Mouse (Mus musculus): ENCODE data around the gene BC049762.
A peak's percentile ranks its signal among the peaks of the same experiment; 100 is the strongest.

BC049762 gene

DNA sequence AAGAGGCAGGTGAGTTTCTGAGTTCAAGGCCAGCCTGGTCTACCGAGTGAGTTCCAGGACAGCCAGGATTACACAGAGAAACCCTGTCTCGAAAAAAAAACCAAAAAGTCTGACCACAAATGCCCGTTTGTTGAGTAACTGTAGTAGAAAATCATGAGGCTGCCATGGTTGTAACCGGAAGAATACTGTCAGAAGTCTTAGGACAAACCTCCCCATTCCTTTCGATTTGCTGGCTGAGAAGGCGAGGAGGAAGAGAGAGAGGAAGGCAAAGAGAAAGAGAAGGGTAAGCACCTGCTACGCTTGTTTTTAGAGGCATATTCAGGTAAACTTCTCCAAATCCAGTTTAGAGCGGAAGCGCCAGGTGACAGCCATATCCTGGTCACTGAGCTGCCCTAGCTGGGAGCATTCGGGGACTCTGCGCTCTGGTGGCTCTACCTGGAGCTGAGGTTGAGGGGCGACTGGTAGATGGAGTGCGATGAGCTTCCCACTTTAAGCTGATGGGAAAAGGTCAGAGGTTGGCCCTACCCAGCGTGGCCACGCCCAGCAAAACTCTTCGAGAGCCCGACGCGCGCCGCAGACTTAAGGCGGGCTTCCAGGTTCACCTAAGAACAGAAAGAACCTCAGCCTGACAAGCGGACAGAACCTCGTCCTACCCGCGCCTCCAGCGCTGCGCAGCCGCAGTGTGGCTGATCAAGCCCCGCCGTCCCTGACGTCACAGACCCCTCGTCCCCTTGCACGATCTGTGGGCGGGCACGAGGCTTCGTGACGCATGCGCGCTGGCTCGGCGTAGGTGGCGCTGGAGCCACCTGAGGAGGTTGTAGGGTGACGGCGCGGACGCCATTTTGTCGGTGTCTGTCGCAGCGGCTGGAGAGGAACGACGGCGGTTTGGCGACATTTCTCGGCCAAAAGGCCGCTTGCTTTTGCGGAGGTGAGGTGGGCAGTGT lies at the start of gene BC049762:
Gene BC049762 (minus strand): TSS at position 705 of the 944 bp plus-strand sequence.
- DNase-seq: peak; percentile 99

DNA sequence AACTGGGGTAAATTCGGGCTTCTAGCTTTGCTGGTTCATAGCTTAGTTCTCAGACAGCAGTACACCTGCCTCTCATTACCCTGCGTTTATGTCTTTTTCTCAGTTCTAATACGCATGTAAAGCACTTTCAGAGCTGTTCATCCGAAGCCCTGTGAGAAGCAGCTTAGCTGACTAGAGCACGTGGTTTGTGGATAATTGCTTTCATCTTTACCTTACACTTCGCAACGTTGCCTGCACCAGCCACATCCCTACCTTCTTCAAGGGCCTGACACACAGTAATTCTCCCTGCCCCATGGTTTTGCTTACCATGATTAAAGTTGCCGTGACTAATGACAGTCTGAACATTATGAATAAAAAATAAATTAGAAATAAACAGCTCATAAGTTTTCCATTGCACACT lies 49.0 kb upstream of the BC049762 start:
- DNase-seq: no peak

DNA sequence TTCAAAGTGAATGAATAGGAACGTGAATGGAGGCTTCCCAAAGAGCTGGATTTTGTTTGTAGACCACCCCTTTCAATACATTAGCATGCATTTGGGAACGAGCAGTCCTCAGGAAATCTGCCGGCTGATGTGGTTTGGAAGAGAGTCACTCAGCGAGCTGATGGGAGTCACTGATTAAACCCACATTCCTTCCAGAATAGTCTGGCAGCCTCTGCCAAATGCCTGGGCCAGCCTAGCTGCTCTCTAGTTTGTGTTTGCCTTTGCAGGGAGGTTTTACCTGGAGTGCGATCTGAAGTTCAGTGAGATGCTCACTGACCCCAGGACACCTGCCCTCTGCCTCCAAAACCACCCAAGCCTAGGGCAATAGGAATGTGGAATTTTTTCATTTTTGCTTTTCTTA lies 45.5 kb upstream of the BC049762 start:
- DNase-seq: no peak

DNA sequence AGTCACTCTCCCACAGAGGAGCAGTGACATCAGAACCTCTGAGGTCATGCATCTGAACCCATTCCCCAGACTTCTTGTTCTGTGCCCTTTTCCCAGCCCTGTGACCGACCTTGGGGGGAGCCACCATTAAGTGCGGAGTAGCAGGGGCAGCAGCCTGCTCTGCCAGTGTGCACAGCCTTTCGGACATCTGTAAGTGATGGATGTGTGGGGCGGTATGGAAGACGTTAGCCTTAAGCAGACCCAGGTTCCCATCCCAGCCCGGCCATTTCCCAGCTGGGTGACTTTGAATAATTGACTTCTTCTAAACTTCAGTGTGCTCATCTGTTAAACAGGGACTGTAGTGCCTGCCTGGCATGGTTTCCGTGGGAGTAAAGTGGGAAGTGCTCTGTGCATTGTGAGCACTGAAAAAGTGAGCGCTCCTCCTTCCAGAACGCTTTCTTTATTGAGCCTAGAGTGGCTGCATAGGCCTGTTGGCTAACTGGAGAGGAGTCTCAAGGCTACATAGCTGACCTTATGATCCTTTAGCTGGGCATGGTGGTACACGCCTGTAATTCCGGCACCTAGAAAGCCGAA lies 41.2 kb upstream of the BC049762 start:
- DNase-seq: no peak

DNA sequence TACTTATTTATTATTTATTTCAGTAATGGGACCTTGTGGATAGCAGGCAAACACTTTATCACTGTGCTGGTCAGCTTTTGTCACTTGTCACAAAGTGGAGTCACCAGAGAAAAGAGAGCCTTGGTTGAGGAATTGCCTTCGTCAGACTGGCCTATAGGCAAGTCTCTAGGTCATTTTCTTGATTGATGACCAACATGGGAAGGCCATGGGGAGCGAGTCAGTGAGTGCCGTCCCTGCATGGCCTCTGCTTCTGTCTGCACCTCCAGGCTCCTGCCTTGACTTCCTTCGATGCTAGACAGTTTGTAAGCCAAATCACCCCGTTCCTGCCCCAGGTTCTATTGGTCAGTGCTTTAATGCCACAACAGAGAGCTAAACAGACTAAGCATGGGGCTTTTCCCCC lies 39.5 kb upstream of the BC049762 start:
- no peak for DNase-seq

DNA sequence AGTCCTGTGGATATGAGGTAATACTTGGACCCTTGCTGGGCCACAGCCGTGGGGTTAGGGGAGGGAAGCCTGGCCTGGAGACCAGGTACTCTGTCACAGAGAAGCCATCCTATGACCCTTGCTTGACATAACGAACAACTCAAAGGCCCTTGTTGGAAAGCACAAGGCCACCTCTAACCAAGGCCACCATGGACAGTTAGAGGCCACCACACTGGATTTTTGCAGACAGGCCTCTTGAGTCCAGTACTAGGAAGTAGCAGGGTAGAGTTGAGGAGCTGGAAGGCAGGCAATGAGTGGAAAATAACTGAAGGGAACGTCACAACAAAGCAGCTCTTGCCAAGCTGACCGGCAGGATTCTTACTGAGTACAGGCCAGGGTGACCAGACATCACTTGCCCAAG lies 35.8 kb upstream of the BC049762 start:
- no peak for DNase-seq

DNA sequence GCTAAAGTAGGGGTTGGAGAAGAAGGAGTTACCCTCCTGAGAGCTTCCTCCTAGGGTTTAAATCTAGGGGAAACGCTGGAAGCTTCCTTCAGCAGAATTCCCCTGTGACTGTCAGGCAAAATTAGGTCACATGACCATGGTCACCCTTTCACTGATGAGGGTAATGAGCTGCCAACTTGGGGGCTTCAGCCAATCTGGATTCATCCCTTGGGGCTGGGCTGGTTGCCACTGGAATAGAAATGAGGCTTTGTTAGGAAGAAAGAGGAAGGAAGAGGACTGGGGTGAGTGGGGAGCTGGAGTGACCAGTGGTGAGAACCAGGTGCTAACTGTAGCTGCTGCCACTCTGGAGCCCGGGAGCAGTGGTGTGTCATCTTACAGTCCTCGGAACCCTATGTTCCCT lies 32.9 kb upstream of the BC049762 start:
- DNase-seq: no peak

DNA sequence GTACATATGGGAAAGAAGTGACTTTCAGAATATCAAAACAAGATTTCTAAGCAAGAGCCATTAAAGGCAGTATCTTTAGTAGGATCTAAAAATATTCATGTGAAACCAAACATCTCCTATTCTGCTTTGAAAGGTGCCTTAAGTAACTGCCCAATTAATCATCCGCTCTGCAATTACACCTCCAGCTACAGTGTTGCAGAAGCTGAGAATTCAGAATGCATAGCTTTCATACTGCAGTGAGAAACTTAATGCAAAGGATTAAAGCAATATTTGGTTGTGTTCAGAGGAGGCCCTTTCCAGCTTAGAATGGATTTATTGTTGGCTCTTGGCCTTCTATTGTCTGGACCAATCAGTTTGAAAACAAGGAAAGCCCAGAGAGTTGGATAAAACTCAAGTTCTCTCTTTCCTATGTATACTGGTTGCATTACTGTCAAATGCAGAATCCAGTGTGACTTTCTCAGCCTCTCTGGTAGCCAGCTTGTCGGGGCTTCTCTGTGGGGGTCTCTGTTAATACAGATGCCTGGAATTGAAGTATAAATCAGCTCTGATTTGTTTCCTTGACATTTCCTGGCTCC lies 31.2 kb upstream of the BC049762 start:
- no peak for DNase-seq

DNA sequence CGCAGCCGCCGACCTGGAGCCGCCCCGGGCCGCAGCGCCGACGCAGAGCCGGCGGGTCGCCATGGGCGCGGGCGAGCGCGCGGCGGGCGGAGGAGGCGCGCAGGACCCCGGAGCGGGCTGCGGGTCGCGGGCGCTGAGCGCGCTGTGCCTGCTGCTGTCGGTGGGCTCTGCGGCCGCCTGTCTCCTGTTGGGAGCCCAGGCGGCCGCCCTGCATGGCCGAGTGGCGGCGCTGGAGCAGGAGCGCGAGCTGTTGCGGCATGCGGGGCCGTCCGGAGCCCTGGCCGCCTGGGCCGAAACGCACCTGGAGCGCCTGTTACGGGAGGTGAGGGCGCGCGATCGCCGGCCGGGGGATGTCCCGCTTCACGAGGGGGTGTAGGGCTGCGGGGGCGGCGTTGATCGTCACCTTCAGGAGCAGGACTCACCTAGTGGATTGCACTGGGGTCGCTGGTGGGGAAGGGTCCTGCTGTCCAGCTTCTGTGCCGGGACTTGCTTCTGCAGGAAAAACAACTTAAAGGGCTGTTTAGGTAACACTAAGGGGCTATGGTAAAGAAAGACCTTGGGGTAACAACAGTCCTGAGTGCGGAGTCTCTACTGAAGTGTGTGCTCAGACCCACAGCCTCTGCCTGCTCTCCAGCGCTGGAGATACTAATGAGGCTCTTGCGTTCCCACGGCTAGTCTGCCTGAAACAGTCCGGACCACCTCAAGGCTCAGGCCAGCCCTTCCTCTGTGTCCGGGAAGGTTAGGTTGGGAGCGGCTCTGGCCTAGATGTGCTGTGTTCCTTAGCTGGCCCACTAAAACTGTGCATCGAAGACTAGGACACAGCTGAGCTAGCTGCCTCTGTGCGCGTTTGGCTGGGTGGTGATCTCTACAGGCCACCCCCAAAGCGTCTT lies 27.5 kb upstream of the BC049762 start:
- DNase-seq: no peak

DNA sequence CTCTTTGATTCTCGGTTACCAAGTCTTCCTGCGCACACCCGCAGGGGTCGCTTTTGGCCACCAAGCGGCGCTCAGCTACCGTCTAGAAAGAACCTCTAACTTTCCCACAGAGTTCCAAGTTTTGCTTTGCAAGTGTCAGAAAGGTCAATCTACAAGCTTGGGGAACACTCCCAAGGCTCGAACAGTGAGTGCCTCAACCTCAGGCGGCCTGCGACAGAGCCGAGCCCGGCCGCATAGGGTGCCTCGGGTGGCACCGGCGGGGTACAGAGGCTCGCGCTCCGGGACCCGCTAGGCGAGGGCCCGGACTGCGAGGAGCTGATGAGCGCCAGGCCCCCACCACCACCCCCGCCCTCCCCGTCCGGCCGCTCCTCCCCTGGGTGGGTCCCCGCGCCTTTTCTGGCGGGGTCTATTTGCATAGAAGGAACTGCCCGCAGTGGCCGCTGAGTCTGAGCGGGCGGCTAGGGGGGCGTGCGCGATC lies 26.8 kb upstream of the BC049762 start, which contains the start of gene Col23a1:
Gene Col23a1 (plus strand): TSS at position 357 of the 478 bp plus-strand sequence.
- peak; percentile 32 for DNase-seq

DNA sequence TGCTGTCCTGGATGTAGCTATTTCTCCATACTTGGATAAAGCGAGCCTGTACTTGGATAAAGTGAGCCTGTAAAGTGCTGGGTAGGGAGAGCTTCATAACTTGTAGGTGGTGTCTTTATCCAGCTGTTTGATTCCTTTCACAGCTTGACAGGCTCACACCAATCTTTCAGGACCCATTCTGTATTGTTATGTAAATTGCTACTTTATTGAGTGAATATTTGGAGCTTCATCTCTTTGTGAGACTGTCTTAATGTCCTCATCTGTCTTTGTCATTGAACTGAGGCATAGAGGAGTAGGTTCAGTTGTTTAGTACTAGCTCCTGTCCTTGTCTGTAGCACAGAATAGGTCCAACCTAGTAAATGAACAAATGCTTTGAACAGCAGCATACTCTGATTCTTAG lies 11.6 kb upstream of the BC049762 start:
- no peak for DNase-seq

DNA sequence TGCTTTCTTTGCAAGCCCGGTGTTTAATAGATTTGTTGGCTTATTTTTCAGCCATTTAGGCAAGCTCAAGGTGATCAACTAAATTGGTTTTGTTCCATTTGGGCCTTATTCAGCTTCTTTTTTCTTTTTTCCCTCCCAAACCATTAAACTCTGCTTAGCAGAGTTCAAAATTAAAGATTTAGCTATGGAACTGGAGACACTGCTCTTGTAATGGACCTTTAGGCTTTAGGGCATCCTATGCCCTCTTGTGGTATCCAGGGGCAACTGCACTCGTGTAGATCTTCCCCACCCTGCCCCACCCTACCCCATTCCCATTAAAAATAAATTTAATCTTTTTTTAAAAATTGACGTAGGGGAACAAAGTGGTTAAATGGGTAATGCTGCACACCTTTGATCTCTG lies 2.5 kb upstream of the BC049762 start:
- no peak for DNase-seq

DNA sequence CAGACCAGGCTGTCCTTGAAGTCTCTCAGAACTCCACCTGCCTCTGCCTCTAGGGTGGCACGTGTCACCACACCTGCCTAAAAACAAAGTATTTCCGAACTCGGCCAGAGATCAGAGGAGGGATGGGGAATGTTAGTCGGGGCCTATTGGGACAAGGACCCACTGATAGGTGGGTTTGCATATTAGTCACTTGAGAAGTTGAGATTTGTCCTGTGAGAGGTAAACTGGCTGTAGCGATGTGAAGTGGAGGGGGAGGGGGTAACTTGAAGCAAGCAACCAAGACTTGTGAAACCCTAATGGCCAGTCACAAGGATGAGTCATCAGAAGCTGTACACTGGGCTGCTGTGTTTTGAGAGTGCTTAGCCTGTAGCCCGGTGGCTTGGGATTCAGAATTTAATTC lies 1.5 kb upstream of the BC049762 start:
- DNase-seq: no peak

DNA sequence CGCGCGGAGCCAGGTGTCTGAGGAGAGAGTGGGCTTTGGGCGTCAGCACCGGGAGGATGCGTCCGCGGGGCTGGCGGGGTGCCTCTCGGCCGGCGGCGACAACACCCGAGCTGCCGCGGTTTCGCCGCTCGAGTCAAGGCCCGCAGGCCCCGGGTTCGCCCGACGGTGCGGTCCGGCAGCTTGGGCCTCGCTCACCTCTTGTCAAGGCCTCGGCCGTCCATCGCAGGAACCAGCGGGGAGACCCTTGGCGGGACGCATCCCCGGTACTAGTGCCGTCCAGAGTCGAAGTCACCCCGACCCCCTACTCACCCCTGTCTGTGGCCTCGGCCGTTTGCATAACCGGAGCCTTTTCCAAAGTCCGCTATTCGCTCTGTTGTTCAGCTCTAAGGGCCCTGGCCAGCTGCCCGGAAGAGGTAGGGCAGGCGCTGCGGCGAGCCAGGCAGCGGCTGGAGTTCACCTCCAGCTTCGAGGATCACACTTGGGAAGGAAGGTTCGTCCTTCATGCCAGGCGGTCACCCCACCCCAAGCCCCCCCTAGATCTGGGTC lies 513 bp upstream of the BC049762 start:
- DNase-seq: no peak

DNA sequence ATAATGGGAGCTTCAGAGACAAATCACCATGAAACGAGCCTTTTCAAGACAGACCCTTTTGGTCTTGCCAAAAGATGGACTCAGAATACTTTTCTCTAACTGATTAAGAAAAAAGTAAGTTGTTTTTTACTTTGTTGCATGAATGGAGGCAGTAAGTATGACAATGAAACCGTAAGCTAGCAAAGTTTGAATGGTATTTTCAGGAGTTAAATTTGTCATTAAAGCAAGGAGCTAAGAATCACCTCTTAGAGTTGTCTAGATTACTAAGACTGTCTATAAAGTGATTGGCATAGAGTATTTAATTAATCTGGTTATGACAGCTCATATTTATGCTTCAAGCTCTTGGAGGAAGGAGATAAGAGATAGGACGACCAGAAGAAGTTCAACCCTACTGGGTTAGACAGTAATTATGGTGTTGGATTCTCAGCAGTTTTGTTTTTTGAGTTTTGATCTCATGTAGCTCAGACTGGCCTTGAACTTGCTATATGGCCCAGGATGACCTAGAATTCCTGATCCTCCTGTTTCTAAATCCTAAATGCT lies 1.1 kb downstream of the BC049762 start, which contains the start of gene Clk4:
Gene Clk4 (plus strand): TSS at position 51 of the 540 bp plus-strand sequence.
- DNase-seq: no peak

DNA sequence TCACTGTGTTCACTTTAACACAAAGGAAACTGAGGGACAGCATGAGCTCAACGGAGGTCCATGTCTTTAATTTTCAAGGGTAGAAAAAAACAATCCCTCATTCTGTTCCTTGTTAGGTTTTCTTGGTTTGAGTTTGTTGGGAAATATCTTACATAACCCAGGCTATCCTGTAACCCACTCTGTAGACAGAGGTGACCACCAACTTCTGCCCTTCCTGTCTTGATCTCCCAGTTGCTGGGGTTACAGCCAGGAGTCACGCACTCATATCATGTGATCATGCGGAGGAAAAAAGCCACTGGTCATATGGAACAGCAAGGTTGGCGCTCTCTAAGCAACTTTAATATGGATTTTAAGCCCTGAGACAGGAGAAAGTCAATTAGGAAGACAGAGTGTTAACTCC lies 5.8 kb downstream of the BC049762 start:
- no peak for DNase-seq

DNA sequence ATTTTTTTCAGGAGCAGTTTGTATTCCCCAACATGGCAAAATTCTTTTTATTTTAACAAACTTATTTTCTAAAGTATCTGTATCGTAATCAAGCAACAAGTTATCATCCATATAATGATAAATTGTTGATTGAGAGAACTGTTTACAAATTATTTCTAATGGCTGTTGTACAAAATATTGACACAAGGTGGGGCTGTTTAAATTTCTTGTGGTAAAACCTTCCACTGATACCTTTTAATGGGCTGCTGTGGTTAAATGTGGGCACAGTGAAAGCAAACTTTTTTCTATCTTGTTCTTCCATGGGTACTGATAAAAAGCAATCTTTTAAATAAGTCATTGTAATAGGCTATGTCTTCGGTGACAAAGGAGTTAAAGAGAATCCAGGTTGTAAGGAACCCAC lies 19.9 kb downstream of the BC049762 start:
- DNase-seq: no peak

DNA sequence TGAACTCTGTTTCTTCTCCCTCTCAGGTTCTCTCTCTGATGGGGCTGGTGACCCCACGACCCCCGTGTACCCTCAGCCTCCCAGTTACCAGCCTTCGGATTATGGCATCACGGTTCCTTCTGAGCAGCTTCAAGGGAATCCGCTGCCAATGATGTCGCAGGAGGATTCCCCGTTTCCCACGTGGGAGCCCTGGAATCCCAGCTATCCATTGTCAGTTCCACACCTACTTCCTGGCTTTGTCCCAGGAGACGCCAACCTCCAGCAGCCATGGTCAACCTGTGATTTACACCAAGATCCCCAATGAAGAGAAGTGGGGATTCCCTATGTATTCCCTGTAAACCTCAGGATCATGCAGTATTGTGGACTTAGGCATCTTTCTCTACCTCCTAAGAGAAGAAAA lies 28.2 kb downstream of the BC049762 start:
- no peak for DNase-seq

DNA sequence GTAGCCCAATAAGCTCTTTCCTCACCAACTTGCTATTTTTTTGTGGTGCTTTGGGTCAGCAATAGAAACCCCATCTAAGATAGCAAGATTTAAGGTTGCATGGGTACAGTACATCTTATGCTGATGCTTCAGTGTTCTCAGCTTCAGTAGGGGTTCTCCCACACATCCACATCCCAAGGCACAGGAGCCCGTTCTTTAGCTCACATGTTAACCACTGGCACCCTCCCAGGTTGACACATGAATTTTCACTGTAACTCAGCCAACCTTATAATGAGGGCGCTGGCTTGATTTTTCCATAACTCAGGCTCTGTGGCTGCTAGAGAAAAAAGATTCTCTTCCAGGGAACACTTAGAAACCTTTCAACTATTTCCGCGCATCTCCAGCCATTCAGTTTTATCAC lies 35.7 kb downstream of the BC049762 start:
- no peak for DNase-seq

DNA sequence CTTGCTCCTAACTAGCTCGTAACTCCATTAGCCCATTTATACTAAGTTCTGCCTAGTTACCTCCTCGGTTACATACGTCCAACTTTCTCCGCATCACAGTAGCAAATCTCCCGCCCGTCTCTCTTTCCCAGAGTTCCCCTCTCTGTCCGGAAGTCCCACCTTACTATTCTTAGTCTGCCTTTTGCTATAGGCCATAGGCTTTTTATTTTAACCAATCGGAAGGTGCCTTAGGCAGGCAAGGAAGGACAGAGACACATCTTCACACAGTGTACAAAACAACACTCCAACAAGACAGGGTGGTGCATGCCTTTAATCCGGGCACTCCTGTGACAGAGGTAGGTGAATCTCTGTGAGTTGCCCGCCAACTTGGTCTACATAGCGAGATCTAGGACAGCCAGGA lies 42.5 kb downstream of the BC049762 start, which contains the start of gene Gm12569:
Gene Gm12569 (plus strand): TSS at position 166 of the 400 bp plus-strand sequence.
- no peak for DNase-seq

DNA sequence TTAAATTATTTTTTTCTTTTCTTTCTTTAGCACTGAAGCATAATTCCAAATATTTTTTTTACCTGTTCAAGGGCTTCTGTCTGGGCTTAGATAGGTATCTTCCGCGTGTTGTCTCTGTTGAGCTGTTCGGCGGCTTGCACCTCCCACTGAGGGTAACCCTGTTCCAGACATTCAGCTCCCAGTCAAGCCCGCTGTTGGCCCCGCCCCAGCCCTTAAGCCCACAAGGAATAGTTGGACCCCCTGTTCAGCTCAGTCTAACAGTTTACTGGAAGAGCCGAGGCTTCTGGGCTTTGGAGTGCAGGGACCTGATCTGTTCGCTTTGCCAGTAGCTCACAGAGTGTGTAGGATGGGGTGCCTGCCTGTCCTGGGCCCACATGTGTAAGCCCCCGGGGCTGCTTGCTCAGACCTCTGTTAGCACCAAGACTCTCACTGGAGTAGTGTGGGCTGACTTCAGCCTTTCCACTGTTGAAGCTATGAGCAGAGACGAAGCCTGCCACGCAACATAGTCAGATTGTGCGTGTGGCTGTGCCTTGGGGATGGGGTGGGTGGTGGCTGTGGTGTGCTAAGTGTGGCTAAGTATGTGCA lies 43.4 kb downstream of the BC049762 start:
- no peak for DNase-seq

DNA sequence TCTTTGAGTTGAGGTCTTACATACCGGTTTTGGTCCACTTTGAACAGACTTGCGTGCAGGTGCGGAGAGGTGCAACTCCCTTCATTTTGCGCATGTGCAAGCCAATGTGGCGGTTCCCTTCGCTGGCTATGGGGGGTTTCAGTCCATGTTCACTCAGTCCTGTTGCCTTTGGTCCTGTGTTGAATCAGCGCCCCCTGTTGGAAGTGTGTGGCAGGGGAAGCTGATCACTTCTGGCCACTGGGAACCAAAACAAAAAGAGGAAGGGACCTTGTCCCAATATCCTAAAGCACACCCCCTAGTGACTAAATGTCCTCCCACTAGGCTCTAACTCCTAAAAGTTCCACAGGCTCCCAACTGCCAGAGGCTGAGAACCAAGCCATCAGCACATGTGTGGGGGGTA lies 48.8 kb downstream of the BC049762 start:
- DNase-seq: no peak

Data from cerebellum, adult 8-10 months (tissue).